ENCODE assay signal across 8 mouse cellular contexts in genomic region chr11:65905487-65905886, GRCm38 (mm10).
DNase-seq lines count a peak whose midpoint lies in the region; ATAC-seq and TF ChIP-seq lines count a peak whose summit lies in the region.

No protein-coding gene starts in this region.

- no peak overlapping the region for H3K4me2 ChIP-seq in kidney, embryonic 14.5 days (replicated peaks; ENCODE audit: low read depth, low read length)

- no peak for ATAC-seq in kidney, embryonic 14.5 days (ENCODE audit: low FRiP score, low TSS enrichment)

- no peak overlapping the region for H3K4me3 ChIP-seq in cerebellum, adult 2 months (replicated peaks; ENCODE audit: insufficient read depth, low read depth, low read length)
- H3K4me3 ChIP-seq in kidney, embryonic 14.5 days (ENCODE audit: low read length), result no peak overlapping the region

- H3K27me3 ChIP-seq in cerebellum, adult 2 months (ENCODE audit: control insufficient read depth, insufficient read depth, low read length), result no peaks in the 10 kb centered on the region
- no peaks in the 10 kb centered on the region for H3K27me3 ChIP-seq in kidney, embryonic 14.5 days (ENCODE audit: control insufficient read depth, insufficient read depth, low read length)

- no peaks in the 10 kb centered on the region for H3K4me1 ChIP-seq in cerebellum, adult 2 months (ENCODE audit: control insufficient read depth, insufficient read depth, low read length)
- H3K4me1 ChIP-seq in kidney, embryonic 14.5 days (ENCODE audit: control insufficient read depth, insufficient read depth, low read length), result no peaks in the 10 kb centered on the region

- no peak overlapping the region for H3K9ac ChIP-seq in kidney, embryonic 14.5 days (ENCODE audit: low read depth, low read length)

- H3K27ac ChIP-seq in cerebellum, adult 2 months (ENCODE audit: insufficient read depth, low read length), result no peak overlapping the region
- H3K27ac ChIP-seq in kidney, embryonic 14.5 days (ENCODE audit: low read depth, low read length), result no peak overlapping the region

- WGBS in cerebellum, adult 2 months, result 54% methylated on average over 2 of the region's 2 CpGs
- 72% methylated on average over 2 of the region's 2 CpGs for WGBS in kidney, embryonic 14.5 days

- TF ChIP-seq POLR2A in cerebellum, adult 2 months (IDR thresholded peaks at IDR 0.05; ENCODE audit: borderline replicate concordance, insufficient read depth, low read length), result no peak

- H3K9me3 ChIP-seq in kidney, embryonic 14.5 days (ENCODE audit: control insufficient read depth, low read length), result no peaks in the 10 kb centered on the region

- H3K36me3 ChIP-seq in kidney, embryonic 14.5 days (ENCODE audit: control insufficient read depth, insufficient read depth, low read length), result no peaks in the 10 kb centered on the region

- TF ChIP-seq CTCF in cerebellum, adult 2 months (IDR thresholded peaks at IDR 0.05; ENCODE audit: borderline replicate concordance, insufficient read depth, low read depth, low read length), result 0 out of 2 replicates have a peak, but pooled peaks have one; percentile 8

- DNase-seq in cerebellum, adult 2 months, result peak in 1 of 2 experiments; percentile 3
- no peak for DNase-seq in cerebellum, adult 11 months
- DNase-seq in kidney, postnatal 36 days, result peak; percentile 8 to 51
- peak; percentile 72 for DNase-seq in layer of hippocampus, adult 11-12 months (ENCODE audit: low spot score)
- peak; percentile 39 to 69 for DNase-seq in right cerebral cortex, adult 2 months (ENCODE audit: low spot score in 2 of 2)
- no peak for DNase-seq in spleen, postnatal 36 days (ENCODE audit: low spot score in 2 of 2)
- DNase-seq in T-cell, adult 2 months (ENCODE audit: low spot score), result no peak

Comparison
In these comparisons a context has a peak if more than half of its experiments do, and no peak if none do; other contexts are left out.
1. DNase-seq: peak in kidney, postnatal 36 days (2 of 2), layer of hippocampus, adult 11-12 months (single experiment) and right cerebral cortex, adult 2 months (2 of 2); none in cerebellum, adult 11 months (single experiment), spleen, postnatal 36 days (0 of 2) and T-cell, adult 2 months (single experiment).